Mouse (Mus musculus): Measurements from ENCODE around the gene Smok2b.
"Not testable (repeated sequence)": the region's sequence is repeated elsewhere in the genome, so short reads cannot be mapped to it uniquely, and the experiment has no call there.

The Smok2b gene

DNA sequence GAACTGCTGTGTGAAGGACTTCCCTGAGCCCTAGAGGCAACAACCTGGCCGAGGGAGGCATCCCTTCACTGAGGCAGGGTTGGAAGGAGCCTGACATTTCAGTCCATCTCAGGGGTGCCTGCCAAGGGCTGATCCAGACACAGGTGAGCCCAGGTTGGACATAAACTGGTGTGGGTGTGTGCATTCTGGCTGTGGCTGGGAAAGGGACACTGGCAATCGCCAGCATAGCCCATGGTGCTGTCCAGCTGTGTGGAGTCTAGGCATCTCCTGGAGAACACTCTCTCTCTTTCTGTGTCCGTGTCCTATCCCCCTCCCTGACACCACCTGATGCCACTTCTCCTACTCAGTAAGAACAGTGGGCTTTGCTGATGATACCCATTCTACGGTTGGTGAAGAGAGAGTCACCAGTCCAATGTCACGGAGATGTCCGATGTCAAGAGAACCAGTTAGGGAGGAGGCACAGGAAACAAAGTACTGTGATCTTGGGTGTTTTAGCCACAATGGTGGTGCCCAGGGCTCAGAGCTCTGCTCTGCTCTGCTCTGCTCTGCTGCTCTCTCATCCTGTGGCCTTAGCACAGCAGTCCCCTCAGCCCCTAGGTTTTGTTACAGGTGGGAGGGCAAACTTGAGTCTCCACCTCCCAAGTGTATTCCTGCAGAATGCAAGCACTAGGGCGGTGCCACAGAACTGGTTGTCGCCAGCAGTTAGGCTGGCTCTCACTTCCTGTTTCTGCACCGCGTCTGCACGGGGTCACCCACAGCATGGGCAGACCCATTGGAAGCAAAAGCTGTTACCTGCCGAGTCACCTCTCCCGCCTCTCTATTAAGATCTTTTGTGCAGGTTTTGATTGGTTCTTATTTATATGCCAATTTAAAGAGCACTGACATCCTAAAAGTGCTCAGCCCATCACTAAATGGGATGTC, 11.0 kb downstream of the Smok2b start:
- DNase-seq, result not testable (repeated sequence)

DNA sequence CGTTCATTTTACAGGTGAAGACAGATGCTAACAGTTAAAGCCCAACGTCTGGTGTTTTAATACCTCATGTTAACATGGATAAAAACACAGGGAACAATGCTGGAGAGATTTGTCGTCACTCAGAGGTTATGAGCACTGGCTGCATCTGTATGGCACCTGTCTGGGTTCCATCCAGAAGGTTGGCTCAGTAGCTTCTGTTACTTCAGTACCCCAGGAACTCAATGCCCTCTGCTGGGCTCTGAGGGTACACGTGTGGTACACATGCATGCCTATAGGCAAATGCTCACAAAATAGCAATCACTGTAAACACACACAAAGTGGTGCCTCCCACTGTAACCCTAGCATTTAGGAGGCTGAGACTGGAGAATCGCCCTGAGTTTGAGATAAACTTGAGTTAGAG, 24.7 kb downstream of the Smok2b start:
- not testable (repeated sequence) for DNase-seq
